Mouse (Mus musculus) C2C12 (cell line): Measurements from ENCODE around the gene Bcl11b.

Experiments used
- CEBPB ChIP-seq: IDR thresholded peaks from one replicate; pipeline ENCODE4 v1.6.1; 2011; ENCODE audit warnings: low read depth, mild to moderate bottlenecking, control low read depth, moderate library complexity
- CTCF ChIP-seq: IDR thresholded peaks from one replicate; pipeline ENCODE4 v1.5.1; 2011; ENCODE audit not compliant: control insufficient read depth, insufficient read depth, insufficient read length
- FOSL1 ChIP-seq: IDR thresholded peaks from one replicate; pipeline ENCODE4 v1.8.0; 2011; ENCODE audit warnings: mild to moderate bottlenecking, low read length; ENCODE audit not compliant: poor library complexity, insufficient read depth, severe bottlenecking
- MAX ChIP-seq: IDR thresholded peaks from one replicate; pipeline ENCODE4 v1.6.1; 2011; ENCODE audit warnings: mild to moderate bottlenecking, control low read depth
- MYOD1 ChIP-seq: IDR thresholded peaks from one replicate; pipeline ENCODE4 v1.6.1; 2011; ENCODE audit warnings: low read depth; ENCODE audit not compliant: control insufficient read depth, insufficient read length
- MYOG ChIP-seq: IDR thresholded peaks from one replicate; pipeline ENCODE4 v1.6.1; 2011; ENCODE audit not compliant: control insufficient read depth, insufficient read length; ENCODE audit errors: extremely low read depth
- USF1 ChIP-seq: IDR thresholded peaks from one replicate; pipeline ENCODE4 v1.6.1; 2011; ENCODE audit warnings: low read depth, mild to moderate bottlenecking, control low read depth, moderate library complexity

GRCm38 (mm10) chr12:107915396-107915795, 88.0 kb downstream of the Bcl11b start:
- TF ChIP-seq MAX (no peak), CTCF (no peak), MYOD1 (no peak), CEBPB (no peak), USF1 (no peak), FOSL1 (no peak), MYOG (no peak)
